Mouse (Mus musculus) ES-E14 (cell line): ENCODE measurements around the gene Macf1.

Experiments used
- CHD2 ChIP-seq: IDR thresholded peaks from 2 replicates; pipeline ENCODE4 v1.6.1; 2014; ENCODE audit warnings: mild to moderate bottlenecking, low read depth, low read length, inconsistent platforms
- HCFC1 ChIP-seq: IDR thresholded peaks from 2 replicates; pipeline ENCODE4 v1.6.1; 2012; ENCODE audit warnings: low read length, inconsistent platforms, borderline replicate concordance; ENCODE audit not compliant: insufficient read depth
- MAFK ChIP-seq: IDR thresholded peaks from 2 replicates; pipeline ENCODE4 v1.6.1; 2014; ENCODE audit warnings: mild to moderate bottlenecking, low read depth, low read length, inconsistent platforms; ENCODE audit not compliant: insufficient read depth
- ZC3H11A ChIP-seq: IDR thresholded peaks from 2 replicates; pipeline ENCODE4 v1.6.1; 2012; ENCODE audit warnings: low read depth, mild to moderate bottlenecking, inconsistent platforms, low read length, borderline replicate concordance
- ZNF384 ChIP-seq: IDR thresholded peaks from 2 replicates; pipeline ENCODE4 v1.6.1; 2012; ENCODE audit warnings: low read depth, low read length, inconsistent platforms

DNA sequence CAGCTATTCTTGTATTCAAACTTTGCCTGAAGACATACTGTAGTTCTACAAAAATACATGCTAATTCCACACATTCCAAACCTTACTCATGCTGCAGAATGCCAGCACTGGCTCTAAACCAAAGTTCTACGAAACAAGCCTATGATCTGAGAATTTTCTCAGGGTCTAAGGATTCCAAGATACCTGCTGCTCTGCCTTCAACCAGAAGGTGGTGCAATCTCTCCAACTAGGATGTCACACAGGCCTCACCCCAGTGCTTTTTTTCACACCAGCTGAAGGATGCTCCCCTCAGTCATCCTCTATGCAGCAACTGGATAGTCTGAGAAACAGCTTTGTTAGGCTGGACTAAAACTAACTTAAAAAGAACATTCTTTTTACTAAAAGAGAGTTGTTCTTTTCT lies 148.9 kb downstream of the Macf1 start:
- TF ChIP-seq ZNF384: peak; percentile 90
- TF ChIP-seq MAFK: no peak
- TF ChIP-seq ZC3H11A: no peak
- TF ChIP-seq CHD2: no peak
- TF ChIP-seq HCFC1: no peak
